Mouse (Mus musculus) MEL (cell line): ENCODE data around the gene Atxn1l. TPM values are rescaled to one million over a fixed set of nuclear protein-coding genes. Genes with fewer than 3 reads are reported as not detected.

Experiments used
- DNase-seq: peaks from one replicate; pipeline ENCODE4 v3.0.0; 2011; ENCODE audit warnings: low read depth, low spot score
- H3K27ac ChIP-seq: 2 replicates; pipeline ENCODE4 v1.5.1; 2012; ENCODE audit warnings: low read depth, mild to moderate bottlenecking, control low read depth, low read length, moderate library complexity; ENCODE audit not compliant: control insufficient read depth
- H3K27me3 ChIP-seq, 2 experiments: fragments of 150-350 bp in 1 of 2; sonication (generic) in 1 of 2; 2 replicates each; pipeline ENCODE4 v1.6.1; 2012; ENCODE audit warnings: low read length in 2 of 2, mild to moderate bottlenecking in 2 of 2, improper control_type of control experiment in 1 of 2, moderate library complexity in 1 of 2; ENCODE audit not compliant: insufficient read depth in 2 of 2, control insufficient read depth in 1 of 2
- H3K36me3 ChIP-seq, 2 experiments: 2 replicates each; pipeline ENCODE4 v1.6.1; 2012 to 2014; ENCODE audit warnings: low read length in 2 of 2, improper control_type of control experiment in 1 of 2, inconsistent platforms in 1 of 2, mild to moderate bottlenecking in 1 of 2; ENCODE audit not compliant: insufficient read depth in 2 of 2, control insufficient read depth in 1 of 2
- H3K4me1 ChIP-seq, 2 experiments: fragments of 150-350 bp in 1 of 2; sonication (generic) in 1 of 2; 2 replicates each; pipeline ENCODE4 v1.6.1; 2012; ENCODE audit warnings: low read length in 2 of 2, improper control_type of control experiment in 1 of 2, mild to moderate bottlenecking in 1 of 2; ENCODE audit not compliant: insufficient read depth in 2 of 2, control insufficient read depth in 1 of 2
- H3K4me3 ChIP-seq, 2 experiments: fragments of 150-350 bp in 1 of 2; sonication (generic) in 1 of 2; 2 replicates each; pipeline ENCODE4 v1.5.1; 2012; ENCODE audit warnings: low read depth in 2 of 2, low read length in 2 of 2, mild to moderate bottlenecking in 2 of 2, moderate library complexity in 2 of 2, control low read depth in 1 of 2, improper control_type of control experiment in 1 of 2; ENCODE audit not compliant: control insufficient read depth in 1 of 2, insufficient read depth in 1 of 2
- H3K79me2 ChIP-seq: 2 replicates; pipeline ENCODE4 v1.6.1; 2012; ENCODE audit warnings: mild to moderate bottlenecking, low read length, moderate library complexity; ENCODE audit not compliant: control insufficient read depth, poor library complexity, insufficient read depth
- H3K9ac ChIP-seq: 2 replicates; pipeline ENCODE4 v1.6.1; 2012; ENCODE audit warnings: low read depth, mild to moderate bottlenecking, control low read depth, low read length, moderate library complexity; ENCODE audit not compliant: control insufficient read depth, poor library complexity, severe bottlenecking
- H3K9me3 ChIP-seq: fragments of 150-350 bp; sonication (generic); replicated peaks from 2 replicates; pipeline ENCODE4 v1.6.1; 2012; ENCODE audit warnings: mild to moderate bottlenecking, low read length, improper control_type of control experiment, moderate library complexity; ENCODE audit not compliant: insufficient read depth
- CHD1 ChIP-seq: IDR thresholded peaks from 2 replicates; pipeline ENCODE4 v1.6.1; 2012; ENCODE audit warnings: low read depth, mild to moderate bottlenecking, inconsistent platforms, low read length, improper control_type of control experiment
- CTCF ChIP-seq, 3 experiments: IDR thresholded peaks in 2 of 3; conservative IDR thresholded peaks in 1 of 3; 2 replicates each; pipeline ENCODE4 v1.5.1; 2011 to 2012; ENCODE audit warnings: low read length in 3 of 3, low read depth in 2 of 3, mild to moderate bottlenecking in 2 of 3, improper control_type of control experiment in 1 of 3, inconsistent platforms in 1 of 3, mixed read lengths in 1 of 3, moderate library complexity in 1 of 3; ENCODE audit not compliant: control insufficient read depth in 1 of 3, insufficient read depth in 1 of 3, poor library complexity in 1 of 3, severe bottlenecking in 1 of 3
- E2F4 ChIP-seq: IDR thresholded peaks from 2 replicates; pipeline ENCODE4 v1.6.1; 2011; ENCODE audit warnings: low read depth, low read length, improper control_type of control experiment, borderline replicate concordance
- EP300 ChIP-seq, 2 experiments: IDR thresholded peaks; 2 replicates each; pipeline ENCODE4 v1.6.1; 2011; ENCODE audit warnings: improper control_type of control experiment in 2 of 2, low read length in 2 of 2, low read depth in 1 of 2, mild to moderate bottlenecking in 1 of 2
- ETS1 ChIP-seq: IDR thresholded peaks from 2 replicates; pipeline ENCODE4 v1.6.1; 2012; ENCODE audit warnings: low read depth, mild to moderate bottlenecking, inconsistent platforms, low read length, improper control_type of control experiment, moderate library complexity
- GATA1 ChIP-seq: IDR thresholded peaks from 2 replicates; pipeline ENCODE4 v1.6.1; 2011; ENCODE audit warnings: low read depth, low read length, improper control_type of control experiment
- HCFC1 ChIP-seq: IDR thresholded peaks from 2 replicates; pipeline ENCODE4 v1.6.1; 2012; ENCODE audit warnings: low read depth, mild to moderate bottlenecking, inconsistent platforms, low read length, improper control_type of control experiment, moderate library complexity
- MAZ ChIP-seq: IDR thresholded peaks from 2 replicates; pipeline ENCODE4 v1.6.1; 2012; ENCODE audit warnings: low read depth, mild to moderate bottlenecking, inconsistent platforms, low read length, improper control_type of control experiment
- MEF2A ChIP-seq: IDR thresholded peaks from 2 replicates; pipeline ENCODE4 v1.6.1; 2014; ENCODE audit warnings: low read depth, mild to moderate bottlenecking, inconsistent platforms, low read length, improper control_type of control experiment; ENCODE audit not compliant: poor library complexity, insufficient replicate concordance, severe bottlenecking; ENCODE audit errors: extremely low read depth
- MYB ChIP-seq: IDR thresholded peaks from 2 replicates; pipeline ENCODE4 v1.6.1; 2011; ENCODE audit warnings: mild to moderate bottlenecking, low read depth, low read length, improper control_type of control experiment
- MYC ChIP-seq: IDR thresholded peaks from 2 replicates; pipeline ENCODE4 v1.6.1; 2011; ENCODE audit warnings: low read depth, mild to moderate bottlenecking, low read length, improper control_type of control experiment, moderate library complexity
- NRF1 ChIP-seq: IDR thresholded peaks from 2 replicates; pipeline ENCODE4 v1.6.1; 2014; ENCODE audit warnings: low read depth, mild to moderate bottlenecking, inconsistent platforms, low read length, improper control_type of control experiment, moderate library complexity; ENCODE audit not compliant: poor library complexity, insufficient read depth, severe bottlenecking
- POLR2A ChIP-seq, 2 experiments: IDR thresholded peaks; 2 replicates each; pipeline ENCODE4 v1.6.1; 2011 to 2012; ENCODE audit warnings: low read length in 2 of 2, mild to moderate bottlenecking in 2 of 2, control low read depth in 1 of 2, improper control_type of control experiment in 1 of 2, low read depth in 1 of 2, moderate library complexity in 1 of 2; ENCODE audit not compliant: control insufficient read depth in 1 of 2, insufficient read depth in 1 of 2, poor library complexity in 1 of 2
- POLR2AphosphoS2 ChIP-seq: IDR thresholded peaks from 2 replicates; pipeline ENCODE4 v1.6.1; 2011; ENCODE audit warnings: low read length, improper control_type of control experiment
- POLR2AphosphoS5 ChIP-seq: IDR thresholded peaks from 2 replicates; pipeline ENCODE4 v1.6.1; 2012; ENCODE audit warnings: low read depth, borderline replicate concordance, mild to moderate bottlenecking, inconsistent platforms, low read length, moderate library complexity, mixed read lengths
- RAD21 ChIP-seq: IDR thresholded peaks from 2 replicates; pipeline ENCODE4 v1.6.1; 2011; ENCODE audit warnings: mild to moderate bottlenecking, low read depth, low read length, improper control_type of control experiment
- RCOR1 ChIP-seq: IDR thresholded peaks from 2 replicates; pipeline ENCODE4 v1.6.1; 2012; ENCODE audit warnings: low read depth, mild to moderate bottlenecking, inconsistent platforms, low read length, improper control_type of control experiment
- SIN3A ChIP-seq: IDR thresholded peaks from 2 replicates; pipeline ENCODE4 v1.6.1; 2012; ENCODE audit warnings: low read length, improper control_type of control experiment, inconsistent platforms
- TAL1 ChIP-seq: IDR thresholded peaks from 2 replicates; pipeline ENCODE4 v1.6.1; 2012; ENCODE audit warnings: mild to moderate bottlenecking, inconsistent platforms, low read length, moderate library complexity, mixed read lengths
- TBP ChIP-seq: IDR thresholded peaks from 2 replicates; pipeline ENCODE4 v1.8.0; 2011; ENCODE audit warnings: low read depth, low read length, improper control_type of control experiment
- TCF12 ChIP-seq: IDR thresholded peaks from 2 replicates; pipeline ENCODE4 v1.6.1; 2014; ENCODE audit warnings: low read depth, mild to moderate bottlenecking, inconsistent platforms, low read length, improper control_type of control experiment, moderate library complexity
- ZKSCAN1 ChIP-seq: IDR thresholded peaks from 2 replicates; pipeline ENCODE4 v1.6.1; 2012; ENCODE audit warnings: low read depth, mild to moderate bottlenecking, inconsistent platforms, low read length, improper control_type of control experiment, moderate library complexity
- polyA plus RNA-seq, 2 experiments: library from polyadenylated mRNA; stranded (reverse) in 1 of 2; unstranded in 1 of 2; fragments of >175 nt in 1 of 2; fragments of >200 nt in 1 of 2; gene quantifications; 2 replicates each; pipeline versions ENCODE4 v1.2.1 to v1.2.4; 2012; ENCODE audit warnings: low replicate concordance in 2 of 2, low read depth in 1 of 2; ENCODE audit not compliant: insufficient read length in 2 of 2, insufficient read depth in 1 of 2, missing spikeins in 1 of 2
- total RNA-seq: library from RNA; depleted of rRNA; stranded (reverse); fragments of 300-350 nt; gene quantifications from 2 replicates; pipeline ENCODE4 v1.2.3, GENCODE M21; 2012

Atxn1l gene
- total and polyA plus RNA-seq, 3 experiments: 4.1 to 9.5 TPM; not detected in 1

DNA sequence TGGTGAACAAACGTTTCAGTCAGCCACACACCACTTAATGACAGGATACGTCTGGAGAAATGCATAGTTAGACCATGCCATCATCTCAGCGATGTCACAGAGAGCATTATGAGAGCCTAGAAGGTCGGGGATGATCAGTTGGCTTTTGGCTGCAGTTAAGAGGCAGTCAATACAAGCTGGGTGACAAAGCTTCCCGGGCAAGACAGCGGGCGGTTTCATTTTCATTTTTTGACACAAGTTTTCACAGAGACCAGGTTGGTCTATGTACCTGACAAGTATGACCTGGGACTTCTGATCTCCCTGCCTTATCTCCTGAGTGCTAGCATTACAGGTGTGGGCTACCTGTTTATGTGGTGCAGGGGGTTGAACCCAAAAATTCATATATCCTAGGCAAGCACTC is 28.5 kb upstream of the Atxn1l start:
- H3K4me3 ChIP-seq: no peak overlapping the region
- H3K27me3 ChIP-seq: peaks cover 0 to 2% of the 10 kb centered on the region in 2 experiments; a peak in 2 of 4 replicates
- H3K4me1 ChIP-seq: no peaks in the 10 kb centered on the region
- H3K27ac ChIP-seq: no peak overlapping the region
- H3K79me2 ChIP-seq: no peaks in the 10 kb centered on the region
- no peak for DNase-seq
- TF ChIP-seq TBP: no peak
- TF ChIP-seq CTCF (IDR thresholded peaks at IDR 0.05 in 2 of 3, conservative IDR thresholded peaks at IDR 0.05 in 1 of 3; ENCODE audit: control insufficient read depth in 1 of 3, insufficient read depth in 1 of 3, low read depth in 2 of 3, low read length in 3 of 3, poor library complexity in 1 of 3, severe bottlenecking in 1 of 3): no peak
- no peak for TF ChIP-seq POLR2AphosphoS2
- TF ChIP-seq CHD1: no peak
- no peak for TF ChIP-seq MYB
- TF ChIP-seq GATA1: no peak
- no peak for TF ChIP-seq RAD21
- no peak for TF ChIP-seq MEF2A
- TF ChIP-seq MAZ: no peak
- no peak for TF ChIP-seq RCOR1
- TF ChIP-seq TAL1: no peak
- no peak for TF ChIP-seq E2F4
- no peak for TF ChIP-seq SIN3A
- no peak for TF ChIP-seq EP300 (IDR thresholded peaks at IDR 0.05; ENCODE audit: low read depth in 1 of 2, low read length in 2 of 2)
- TF ChIP-seq TCF12: no peak
- no peaks in the 10 kb centered on the region for H3K36me3 ChIP-seq
- no peaks in the 10 kb centered on the region for H3K9me3 ChIP-seq
- H3K9ac ChIP-seq: no peak overlapping the region

DNA sequence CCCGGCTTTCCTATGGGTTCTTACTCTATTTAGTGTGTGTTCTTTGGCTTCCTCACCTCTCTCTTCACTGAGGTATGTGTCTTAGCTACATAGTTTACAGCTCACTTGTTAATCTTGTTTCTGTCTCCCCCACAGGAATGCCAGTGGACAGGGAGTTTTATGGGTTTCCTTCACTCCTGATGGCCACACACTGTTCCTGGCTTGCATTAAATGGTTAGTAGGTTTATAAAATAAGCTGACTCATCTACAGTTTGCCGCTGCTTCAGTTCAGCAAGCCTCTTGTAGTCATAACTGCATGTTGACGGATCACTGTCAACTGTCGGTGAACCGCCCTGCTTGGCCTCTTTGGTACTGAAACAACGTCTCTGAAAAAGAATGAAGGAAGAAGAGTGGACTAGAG is 26.5 kb upstream of the Atxn1l start:
- Histone ChIP-seq H3K27ac (no peak overlapping the region), H3K27me3 (peaks cover 0 to 2% of the 10 kb centered on the region in 2 experiments; a peak in 1 of 4 replicates), H3K79me2 (no peaks in the 10 kb centered on the region), H3K4me1 (no peaks in the 10 kb centered on the region), H3K9me3 (no peaks in the 10 kb centered on the region), H3K9ac (no peak overlapping the region), H3K4me3 (no peak overlapping the region), H3K36me3 (no peaks in the 10 kb centered on the region)
- TF ChIP-seq POLR2A (IDR thresholded peaks at IDR 0.05; ENCODE audit: control insufficient read depth in 1 of 2, insufficient read depth in 1 of 2, low read depth in 1 of 2, low read length in 2 of 2, poor library complexity in 1 of 2) (no peak), HCFC1 (no peak), MYC (no peak), ZKSCAN1 (no peak), ETS1 (no peak), MYB (no peak), POLR2AphosphoS5 (no peak), MEF2A (no peak), SIN3A (no peak), NRF1 (no peak)
- DNase-seq: no peak
